8 mouse cellular contexts compared by ENCODE assay signal in genomic region chr1:92378741-92379509, GRCm38 (mm10).
A peak's percentile ranks its signal among the peaks of the same experiment; 100 is the strongest.
DNase-seq lines count a peak whose midpoint lies in the region; ATAC-seq and TF ChIP-seq lines count a peak whose summit lies in the region.

No protein-coding gene starts in this region.

- H3K4me1 ChIP-seq in kidney, embryonic 15.5 days: peaks cover 21% of the 10 kb centered on the region
- no peaks in the 10 kb centered on the region for H3K4me1 ChIP-seq in neural tube, embryonic 11.5 days (ENCODE audit: control insufficient read depth, insufficient read depth, low read length)

- no peaks in the 10 kb centered on the region for H3K9me3 ChIP-seq in kidney, embryonic 15.5 days (replicated peaks)
- H3K9me3 ChIP-seq in neural tube, embryonic 11.5 days (ENCODE audit: control insufficient read depth, low read length): no peaks in the 10 kb centered on the region

- intact Hi-C loops in left cerebral cortex, adult 2 months (cut with DNase I): no loop called here

- ATAC-seq in kidney, embryonic 15.5 days (replicated peaks; ENCODE audit: low FRiP score): peak; percentile 80
- ATAC-seq in neural tube, embryonic 11.5 days (ENCODE audit: insufficient read depth, low FRiP score, low TSS enrichment): no peak

- H3K4me3 ChIP-seq in left cerebral cortex, adult 2 months: no peak overlapping the region
- no peak overlapping the region for H3K4me3 ChIP-seq in kidney, embryonic 15.5 days (replicated peaks)
- no peak overlapping the region for H3K4me3 ChIP-seq in neural tube, embryonic 11.5 days (ENCODE audit: low read depth, low read length)

- peak overlapping the region; percentile 12 for H3K27ac ChIP-seq in left cerebral cortex, adult 2 months
- peak overlapping the region; percentile 59 for H3K27ac ChIP-seq in kidney, embryonic 15.5 days
- peak overlapping the region; percentile 49 for H3K27ac ChIP-seq in neural tube, embryonic 11.5 days (ENCODE audit: low read depth, low read length)

- WGBS in kidney, embryonic 15.5 days: 55% methylated on average over 8 of the region's 8 CpGs
- WGBS in neural tube, embryonic 11.5 days: 59% methylated on average over 8 of the region's 8 CpGs

- TF ChIP-seq CTCF in left cerebral cortex, adult 2 months (IDR thresholded peaks at IDR 0.05): no peak

- H3K4me2 ChIP-seq in kidney, embryonic 15.5 days: no peak overlapping the region
- no peak overlapping the region for H3K4me2 ChIP-seq in neural tube, embryonic 11.5 days (ENCODE audit: low read depth)

- H3K36me3 ChIP-seq in kidney, embryonic 15.5 days: no peaks in the 10 kb centered on the region
- no peaks in the 10 kb centered on the region for H3K36me3 ChIP-seq in neural tube, embryonic 11.5 days (ENCODE audit: control insufficient read depth, insufficient read depth, low read length)

- H3K9ac ChIP-seq in kidney, embryonic 15.5 days: no peak overlapping the region
- H3K9ac ChIP-seq in neural tube, embryonic 11.5 days (ENCODE audit: low read length): no peak overlapping the region

- H3K27me3 ChIP-seq in kidney, embryonic 15.5 days: no peaks in the 10 kb centered on the region
- no peaks in the 10 kb centered on the region for H3K27me3 ChIP-seq in neural tube, embryonic 11.5 days (ENCODE audit: control insufficient read depth, insufficient read depth, low read length)

- DNase-seq in left cerebral cortex, adult 2 months (ENCODE audit: extremely low spot score in 1 of 2, low spot score in 2 of 2): no peak
- no peak for DNase-seq in left cerebral cortex, adult 11 months (ENCODE audit: low spot score)
- peak; percentile 98 for DNase-seq in heart, adult 11 months
- peak; percentile 38 for DNase-seq in neural tube, embryonic 11.5 days (ENCODE audit: low spot score)
- DNase-seq in thymus, postnatal 4 days: no peak
- DNase-seq in right cerebral cortex, postnatal 25 days: no peak
- no peak for DNase-seq in layer of hippocampus, postnatal 14 days (ENCODE audit: low spot score in 2 of 2)

Comparison
In these comparisons a context has a peak if more than half of its experiments do, and no peak if none do; other contexts are left out.
1. DNase-seq: peak in heart, adult 11 months (single experiment) and neural tube, embryonic 11.5 days (single experiment); none in left cerebral cortex, adult 2 months (0 of 2), left cerebral cortex, adult 11 months (single experiment), thymus, postnatal 4 days (single experiment), right cerebral cortex, postnatal 25 days (single experiment) and layer of hippocampus, postnatal 14 days (0 of 2).
2. Peak in every context shown above with its lines, with median percentiles within 50 percentile points of each other: H3K27ac ChIP-seq.